Mouse (Mus musculus): Measurements from ENCODE around the gene Crk.
"Not testable (repeated sequence)": the region's sequence is repeated elsewhere in the genome, so short reads cannot be mapped to it uniquely, and the experiment has no call there.

Gene Crk

GRCm38 (mm10) chr11:75684956-75685355 is 5.9 kb downstream of the Crk start:
- DNase-seq (ENCODE audit: low read depth): no peak

- DNase-seq (ENCODE audit: low read depth): peak; percentile 64
These were observed 8.4 kb downstream of the Crk start for GRCm38 (mm10) chr11:75687343-75687993.

GRCm38 (mm10) chr11:75688132-75688531 is 9.1 kb downstream of the Crk start:
- DNase-seq (ENCODE audit: low read depth): no peak

- DNase-seq (ENCODE audit: low read depth): no peak
These were observed 10.9 kb downstream of the Crk start for GRCm38 (mm10) chr11:75689977-75690376.

DNA sequence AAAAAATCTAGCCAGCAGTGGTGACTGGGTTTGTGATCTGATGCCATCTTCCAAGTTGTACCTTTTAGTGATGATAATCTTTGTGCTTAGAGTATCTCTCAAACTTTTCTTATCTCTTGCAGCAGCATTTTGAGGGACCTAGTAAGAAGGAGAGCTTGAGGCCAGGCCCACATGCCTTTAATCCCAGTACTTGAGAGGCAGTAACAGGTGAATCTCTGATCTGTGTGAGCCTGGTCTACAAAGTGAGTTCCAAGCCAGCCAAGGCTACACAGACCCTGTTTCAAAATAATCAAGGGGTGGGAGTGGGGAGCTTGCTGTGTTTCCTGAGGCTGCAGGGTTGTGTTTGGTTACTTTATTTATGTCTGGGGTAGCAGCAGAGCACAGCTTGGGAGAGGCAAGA is 12.0 kb downstream of the Crk start:
- no peak for DNase-seq (ENCODE audit: low read depth)

DNA sequence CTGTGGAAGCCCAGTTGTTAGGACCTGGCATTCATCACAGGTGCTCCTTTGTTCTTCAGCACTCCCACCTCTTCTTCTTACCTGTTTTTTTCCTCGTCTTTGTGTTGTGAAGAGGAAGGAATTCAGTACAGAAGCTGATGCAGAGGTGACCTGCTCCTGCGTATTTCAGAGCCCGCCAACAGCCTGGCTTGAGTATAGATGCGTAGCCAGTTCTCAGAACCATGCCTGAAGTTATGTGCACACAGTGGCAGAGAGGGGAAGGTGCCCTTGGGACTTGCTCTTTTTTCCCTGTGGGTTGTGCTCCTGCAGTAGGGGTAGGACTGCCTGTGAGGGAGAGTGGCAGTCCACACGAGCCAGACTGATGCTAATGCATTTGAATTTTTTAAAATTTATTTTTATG is 14.5 kb downstream of the Crk start:
- no peak for DNase-seq (ENCODE audit: low read depth)

GRCm38 (mm10) chr11:75697464-75697863 is 18.4 kb downstream of the Crk start:
- DNase-seq (ENCODE audit: low read depth): not testable (repeated sequence)

DNA sequence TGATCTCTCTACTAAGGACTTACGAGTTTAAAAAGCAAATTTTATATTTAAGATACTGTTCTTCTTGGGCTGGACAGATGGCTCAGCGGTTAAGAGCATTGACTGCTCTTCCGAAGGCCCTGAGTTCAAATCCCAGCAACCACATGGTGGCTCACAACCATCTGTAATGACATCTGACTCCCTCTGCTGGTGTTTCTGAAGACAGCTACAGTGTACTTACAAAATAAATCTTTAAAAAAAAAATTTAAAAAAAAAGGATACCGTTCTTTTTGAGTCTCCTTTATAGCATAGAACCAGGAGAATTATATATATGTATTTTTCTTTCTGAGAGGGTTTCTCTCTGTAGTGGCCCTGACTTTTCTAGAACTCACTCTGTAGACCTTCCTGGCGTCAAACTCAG is 21.5 kb downstream of the Crk start:
- DNase-seq (ENCODE audit: low read depth): no peak

- DNase-seq (ENCODE audit: low read depth): no peak
These were observed 23.7 kb downstream of the Crk start for GRCm38 (mm10) chr11:75702761-75703160.

GRCm38 (mm10) chr11:75703748-75704147 is 24.7 kb downstream of the Crk start:
- DNase-seq (ENCODE audit: low read depth): peak; percentile 26

GRCm38 (mm10) chr11:75713949-75714348 is 34.9 kb downstream of the Crk start:
- peak; percentile 69 for DNase-seq (ENCODE audit: low read depth)

DNA sequence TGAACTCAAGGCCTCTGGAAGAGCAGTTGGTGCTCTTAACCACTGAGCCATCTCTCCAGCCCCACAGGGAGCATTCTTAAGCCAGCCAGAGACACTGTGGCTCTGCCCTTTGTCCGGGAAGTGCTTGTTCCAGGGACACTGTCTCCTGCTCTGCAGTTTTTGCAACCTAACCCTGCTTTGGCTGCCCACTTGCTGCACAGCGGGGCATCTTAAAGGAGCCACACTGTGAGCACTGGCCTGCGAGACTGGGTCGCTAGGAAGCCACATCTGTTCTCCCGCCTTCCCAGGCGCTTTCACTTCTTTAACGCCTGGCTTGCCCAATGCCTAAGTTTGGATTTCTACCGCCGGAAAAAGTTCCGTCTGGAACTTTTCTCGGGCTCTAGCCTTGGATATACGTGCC is 36.5 kb downstream of the Crk start:
- no peak for DNase-seq (ENCODE audit: low read depth)

GRCm38 (mm10) chr11:75716661-75717325 is 37.7 kb downstream of the Crk start:
- no peak for DNase-seq (ENCODE audit: low read depth)

- no peak for DNase-seq (ENCODE audit: low read depth)
These were observed 43.3 kb downstream of the Crk start for GRCm38 (mm10) chr11:75722339-75722738.

DNA sequence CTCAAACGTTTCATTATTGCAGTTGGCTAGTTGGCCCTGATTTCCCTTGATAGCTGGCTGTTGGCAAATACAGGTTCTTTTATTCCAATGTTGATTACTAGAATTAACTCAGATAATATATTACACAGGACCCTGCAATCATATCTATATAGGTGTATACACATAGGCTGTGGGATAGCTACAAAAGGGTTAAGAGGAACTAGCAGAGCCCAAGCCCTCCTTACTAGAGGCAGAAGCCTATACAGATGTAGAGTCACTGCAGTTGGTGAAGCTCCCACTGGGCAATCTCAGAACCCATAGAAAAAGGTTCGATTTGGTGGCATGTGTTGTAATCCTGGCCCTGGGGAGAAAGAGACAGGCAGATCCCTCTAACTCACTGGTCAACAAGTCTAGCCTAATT is 48.1 kb downstream of the Crk start:
- DNase-seq (ENCODE audit: low read depth): no peak

DNA sequence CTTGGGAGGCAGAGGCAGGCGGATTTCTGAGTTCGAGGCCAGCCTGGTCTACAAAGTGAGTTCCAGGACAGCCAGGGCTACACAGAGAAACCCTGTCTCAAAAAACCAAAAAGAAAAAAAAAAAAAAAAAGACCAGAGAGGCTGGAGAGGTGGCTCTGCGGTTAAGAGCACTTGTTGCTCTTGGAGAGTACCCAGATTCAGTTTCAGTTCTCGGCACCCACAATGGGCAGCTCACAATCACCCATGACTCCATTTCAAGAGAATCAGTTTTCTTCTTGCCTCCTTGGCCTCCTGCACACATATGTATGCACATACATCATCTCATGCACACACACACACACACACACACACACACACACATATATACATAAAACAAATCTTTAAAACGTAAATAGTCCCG is 48.6 kb downstream of the Crk start:
- DNase-seq (ENCODE audit: low read depth): not testable (repeated sequence)

DNA sequence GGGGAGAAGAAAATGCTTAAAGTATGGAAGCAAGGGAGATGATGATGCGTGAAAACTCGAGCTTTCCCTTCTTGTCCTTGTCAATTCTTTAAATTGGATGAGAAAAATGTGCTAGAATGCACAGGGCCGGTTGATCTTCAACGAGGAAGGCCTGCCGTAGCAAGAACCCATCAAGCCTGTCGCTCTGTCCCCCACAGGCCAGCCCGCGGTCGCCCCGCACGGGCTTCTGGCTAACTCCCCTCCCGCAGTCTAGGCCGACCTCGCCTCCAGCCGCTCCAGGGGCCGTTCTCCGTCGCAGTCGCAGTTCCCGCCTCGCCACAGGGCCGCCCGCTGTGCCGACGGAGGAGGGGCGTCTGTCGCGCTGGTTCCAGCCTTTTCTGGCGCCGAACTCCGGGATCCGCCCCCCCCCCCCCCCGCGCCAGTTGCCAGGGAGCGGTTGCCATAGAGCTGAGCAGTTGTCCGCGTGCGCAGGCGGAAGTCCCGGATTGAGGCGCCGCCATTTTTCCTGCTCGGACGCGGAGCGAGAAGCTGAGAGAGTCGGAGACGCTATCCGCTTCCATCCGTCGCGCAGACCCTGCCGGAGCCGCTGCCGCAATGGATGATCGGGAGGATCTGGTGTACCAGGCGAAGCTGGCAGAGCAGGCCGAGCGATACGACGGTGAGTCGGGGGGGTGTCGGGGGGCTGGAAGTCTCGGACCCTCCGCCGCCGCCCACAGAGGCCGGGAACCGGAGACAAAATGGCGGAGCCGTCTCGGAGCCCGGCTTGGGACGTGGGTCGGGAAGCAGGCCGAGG is 53.6 kb downstream of the Crk start, which contains the start of gene Ywhae:
Gene Ywhae, plus strand, starts transcription at position 436 of the 793 bp plus-strand sequence.
- peak; percentile 95 for DNase-seq (ENCODE audit: low read depth)

- DNase-seq (ENCODE audit: low read depth): peak; percentile 47
These were observed 54.3 kb downstream of the Crk start for GRCm38 (mm10) chr11:75733227-75733940.

DNA sequence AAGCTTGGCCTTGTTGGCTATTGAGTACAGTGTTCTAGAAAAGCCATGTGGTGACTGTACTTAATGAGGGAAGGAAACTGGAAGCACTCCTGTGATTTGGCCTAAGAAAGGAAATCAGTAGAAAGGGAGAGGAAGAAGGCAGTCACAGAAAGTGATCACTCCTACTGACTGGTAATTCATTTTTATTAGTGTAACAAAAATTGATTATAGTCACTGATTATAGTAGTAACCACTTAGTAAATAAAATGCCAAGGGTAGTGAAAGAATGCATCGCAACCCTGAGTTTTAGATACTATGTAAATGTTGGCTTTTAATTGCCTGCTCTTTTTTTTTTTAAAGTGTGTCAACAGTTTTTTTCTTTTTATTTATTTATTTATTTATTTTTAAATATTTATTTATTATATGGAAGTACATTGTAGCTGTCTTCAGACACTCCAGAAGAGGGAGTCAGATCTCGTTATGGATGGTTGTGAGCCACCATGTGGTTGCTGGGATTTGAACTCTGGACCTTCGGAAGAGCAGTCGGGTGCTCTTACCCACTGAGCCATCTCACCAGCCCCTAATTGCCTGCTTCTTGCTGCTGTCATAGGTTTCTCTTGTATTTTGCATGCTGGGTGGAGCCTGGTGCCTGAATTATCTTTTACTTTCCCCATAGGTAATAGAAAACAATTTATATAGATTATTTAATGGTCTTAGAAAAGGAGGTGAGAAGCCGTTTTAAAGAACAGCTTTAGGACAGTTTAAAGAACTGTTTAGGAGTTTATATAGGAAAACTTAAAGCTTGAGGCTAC is 56.6 kb downstream of the Crk start:
- DNase-seq (ENCODE audit: low read depth): no peak

- no peak for DNase-seq (ENCODE audit: low read depth)
These were observed 57.9 kb downstream of the Crk start for GRCm38 (mm10) chr11:75736978-75737377.

DNA sequence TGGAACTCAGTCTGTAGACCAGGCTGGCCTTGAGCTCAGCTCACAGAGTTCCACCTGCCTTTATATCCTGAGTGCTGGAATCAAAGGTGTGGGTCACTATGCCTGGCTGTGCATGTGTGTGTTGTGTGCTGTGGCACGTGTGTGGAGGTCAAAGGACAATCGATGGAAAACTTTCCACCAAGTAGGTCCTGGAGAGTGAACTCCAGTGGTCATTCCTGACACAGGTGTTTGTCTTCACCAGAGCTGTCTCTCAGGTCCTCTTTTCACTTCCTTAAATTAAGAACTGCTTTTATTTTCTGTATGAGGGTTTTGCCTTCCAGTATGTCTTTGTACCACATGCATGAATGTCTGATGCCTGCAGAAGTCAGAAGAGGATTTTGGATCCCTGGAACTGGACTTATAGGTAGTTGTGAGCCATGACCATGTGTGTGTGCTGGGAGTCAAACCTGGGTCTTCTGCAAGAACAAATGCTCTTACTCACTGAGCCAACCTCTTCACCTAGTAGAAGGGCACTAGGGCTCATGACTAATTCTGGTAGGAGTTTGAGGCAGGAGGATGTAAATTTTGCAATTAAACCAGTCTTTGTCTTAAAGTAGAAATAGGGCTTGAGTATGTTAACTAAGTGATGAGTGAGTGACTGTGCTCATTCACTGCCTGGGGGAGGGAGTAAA is 58.9 kb downstream of the Crk start:
- DNase-seq (ENCODE audit: low read depth): peak; percentile 51

Data from 416B (cell line).